23 mouse cellular contexts compared by ENCODE assay signal in the genomic region with DNA sequence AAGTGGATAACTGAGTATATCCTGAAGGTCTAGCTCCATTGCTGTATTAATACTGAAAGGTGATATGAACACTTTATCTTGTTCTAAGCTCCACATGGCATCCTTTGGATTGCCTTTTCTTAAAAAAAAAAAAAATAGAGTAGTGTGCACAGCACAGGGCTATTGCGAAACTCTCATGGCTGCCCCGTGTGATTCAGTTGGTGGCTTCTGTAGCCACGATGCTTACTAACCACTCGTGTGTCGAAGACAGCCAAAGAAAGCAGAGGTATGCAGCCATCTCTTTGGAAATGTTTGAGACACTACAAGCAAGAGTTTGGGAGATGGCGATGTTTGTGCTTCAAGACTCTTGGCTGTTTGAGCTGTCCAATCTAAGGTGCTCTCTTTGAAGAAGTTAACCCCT. TPM values are rescaled to one million over a fixed set of nuclear protein-coding genes. Genes with fewer than 3 reads are reported as not detected.
"Had no signal": no experiment of that assay in that cellular context is flagged by ENCODE, and none has a peak within 500 bp of the region (broad histone marks: within the 10 kb centered on the region; RNA-seq: fewer than 3 reads in every experiment).

No protein-coding gene starts in this region.

- H3K4me1 ChIP-seq: limb, embryonic 15.5 days; midbrain, embryonic 12.5 days; neural tube, embryonic 15.5 days had no signal

- ATAC-seq: intestine, postnatal 0 days; midbrain, embryonic 16.5 days had no signal

- H3K9me3 ChIP-seq: limb, embryonic 15.5 days; liver, embryonic 15.5 days; midbrain, embryonic 12.5 days; neural tube, embryonic 15.5 days had no signal

- DNase-seq: kidney, adult 8-10 months; kidney, postnatal 36 days; lung, embryonic 14.5 days; lung, postnatal 10 days; lung, postnatal 4 days; right cerebral cortex, adult 18-20 months; thymus, adult 18-20 months; thymus, postnatal 25 days had no signal

- H3K27me3 ChIP-seq: limb, embryonic 15.5 days; liver, embryonic 15.5 days; megakaryocyte, embryonic 14.5 days; midbrain, embryonic 12.5 days; neural tube, embryonic 15.5 days had no signal

- H3K36me3 ChIP-seq: limb, embryonic 15.5 days; liver, embryonic 15.5 days; midbrain, embryonic 12.5 days; neural tube, embryonic 15.5 days had no signal

- H3K9ac ChIP-seq: limb, embryonic 15.5 days; liver, embryonic 15.5 days; lung, embryonic 14.5 days; midbrain, embryonic 12.5 days; neural tube, embryonic 15.5 days had no signal

- H3K4me2 ChIP-seq: limb, embryonic 15.5 days; liver, embryonic 15.5 days; lung, embryonic 14.5 days; midbrain, embryonic 12.5 days; neural tube, embryonic 15.5 days had no signal

- H3K27ac ChIP-seq: layer of hippocampus, adult 2 months; left cerebral cortex, adult 2 months; limb, embryonic 15.5 days; liver, embryonic 15.5 days; midbrain, embryonic 12.5 days; neural tube, embryonic 15.5 days had no signal

- H3K4me3 ChIP-seq: layer of hippocampus, adult 2 months; left cerebral cortex, adult 2 months; limb, embryonic 15.5 days; liver, embryonic 15.5 days; midbrain, embryonic 12.5 days; neural tube, embryonic 15.5 days had no signal

RNA-seq across cellular contexts. Expression of gene Ccdc83, which starts 22.4 kb away (rescaled TPM):
- total RNA-seq: layer of hippocampus, adult 2 months; layer of hippocampus, postnatal 14 days; left cerebral cortex, adult 2 months; left cerebral cortex, postnatal 14 days had no signal
- polyA plus RNA-seq: intestine, postnatal 0 days; kidney, embryonic 16.5 days; limb, embryonic 11.5 days; limb, embryonic 15.5 days; liver, embryonic 15.5 days; lung, embryonic 14.5 days; midbrain, embryonic 12.5 days; midbrain, embryonic 16.5 days; neural tube, embryonic 11.5 days; neural tube, embryonic 15.5 days; stomach, embryonic 14.5 days had no signal
